ENCODE assay signal across 35 mouse cellular contexts in the genomic region with DNA sequence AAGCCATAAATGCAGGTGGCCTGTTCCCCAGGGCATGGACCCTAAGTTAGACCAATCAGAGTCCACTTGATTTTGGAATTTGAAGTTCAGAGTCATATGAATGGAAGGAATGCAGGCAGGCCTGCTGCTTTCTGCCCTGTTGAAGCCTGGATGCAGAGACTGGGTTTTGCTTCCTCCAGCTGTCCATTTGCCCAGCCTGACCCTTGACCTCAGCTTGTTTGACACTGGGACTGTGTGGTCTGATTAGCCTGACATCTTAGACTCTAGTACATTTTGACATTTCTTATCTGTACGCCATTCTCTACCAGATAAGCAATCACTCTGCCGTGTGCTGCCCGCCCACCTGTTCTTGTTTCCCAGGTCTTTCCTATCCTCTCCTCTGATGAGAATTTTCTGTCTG. TPM values are rescaled to one million over a fixed set of nuclear protein-coding genes. Genes with fewer than 3 reads are reported as not detected.
"Had no signal": no experiment of that assay in that cellular context is flagged by ENCODE, and none has a peak within 500 bp of the region (broad histone marks: within the 10 kb centered on the region; RNA-seq: fewer than 3 reads in every experiment).

No protein-coding gene starts in this region.

- H3K4me3 ChIP-seq: left cerebral cortex, adult 2 months; limb, embryonic 10.5 days; limb, embryonic 12.5 days; limb, embryonic 13.5 days; limb, embryonic 15.5 days; liver, embryonic 13.5 days; liver, embryonic 15.5 days; lung, embryonic 15.5 days; megakaryocyte, embryonic 14.5 days; midbrain, embryonic 10.5 days; midbrain, embryonic 12.5 days; midbrain, embryonic 13.5 days; midbrain, embryonic 15.5 days; myocyte had no signal

- H3K4me1 ChIP-seq: limb, embryonic 10.5 days; limb, embryonic 12.5 days; limb, embryonic 13.5 days; limb, embryonic 15.5 days; liver, embryonic 13.5 days; liver, embryonic 15.5 days; lung, embryonic 15.5 days; megakaryocyte, embryonic 14.5 days; midbrain, embryonic 12.5 days; midbrain, embryonic 13.5 days; midbrain, embryonic 15.5 days had no signal

- DNase-seq: left cerebral cortex, postnatal 4 days; liver; liver, embryonic 13.5 days; liver, postnatal 0 days; lung, adult 18-20 months; lung, adult 2 months; lung, embryonic 14.5 days; lung, postnatal 10 days; lung, postnatal 14 days; lung, postnatal 36 days; lung, postnatal 4 days; midbrain, embryonic 14.5 days had no signal

- H3K36me3 ChIP-seq: limb, embryonic 10.5 days; limb, embryonic 12.5 days; limb, embryonic 13.5 days; limb, embryonic 15.5 days; liver, embryonic 13.5 days; liver, embryonic 15.5 days; lung, embryonic 15.5 days; midbrain, embryonic 10.5 days; midbrain, embryonic 12.5 days; midbrain, embryonic 13.5 days; midbrain, embryonic 15.5 days had no signal

- H3K9me3 ChIP-seq: limb, embryonic 10.5 days; limb, embryonic 12.5 days; limb, embryonic 13.5 days; limb, embryonic 15.5 days; liver, embryonic 13.5 days; liver, embryonic 15.5 days; lung, embryonic 15.5 days; midbrain, embryonic 10.5 days; midbrain, embryonic 15.5 days had no signal

- H3K9ac ChIP-seq: limb, embryonic 12.5 days; limb, embryonic 13.5 days; limb, embryonic 15.5 days; liver, embryonic 13.5 days; liver, embryonic 14.5 days; liver, embryonic 15.5 days; liver, postnatal 0 days; lung, embryonic 14.5 days; lung, embryonic 15.5 days; midbrain, embryonic 12.5 days; midbrain, embryonic 13.5 days; midbrain, embryonic 15.5 days had no signal

- H3K27ac ChIP-seq: left cerebral cortex, adult 2 months; limb, embryonic 10.5 days; limb, embryonic 12.5 days; limb, embryonic 13.5 days; limb, embryonic 15.5 days; liver, embryonic 13.5 days; liver, embryonic 14.5 days; liver, embryonic 15.5 days; lung, embryonic 15.5 days; macrophage; midbrain, embryonic 10.5 days; midbrain, embryonic 12.5 days; midbrain, embryonic 13.5 days; midbrain, embryonic 15.5 days had no signal

- H3K27me3 ChIP-seq: limb, embryonic 12.5 days; limb, embryonic 13.5 days; limb, embryonic 15.5 days; liver, embryonic 13.5 days; liver, embryonic 15.5 days; lung, embryonic 15.5 days; midbrain, embryonic 13.5 days; midbrain, embryonic 15.5 days had no signal

- H3K4me2 ChIP-seq: limb, embryonic 12.5 days; limb, embryonic 13.5 days; limb, embryonic 15.5 days; liver, embryonic 11.5 days; liver, embryonic 13.5 days; liver, embryonic 15.5 days; lung, embryonic 14.5 days; lung, embryonic 15.5 days; midbrain, embryonic 11.5 days; midbrain, embryonic 12.5 days; midbrain, embryonic 13.5 days; midbrain, embryonic 15.5 days had no signal

- ATAC-seq: liver, postnatal 0 days; lung, postnatal 0 days; midbrain, embryonic 13.5 days; midbrain, embryonic 15.5 days; midbrain, embryonic 16.5 days had no signal

RNA-seq across cellular contexts. Expression of a gene that starts 28.4 kb away (rescaled TPM):
- total RNA-seq: megakaryocyte, adult 5-6 weeks; megakaryocyte-erythroid progenitor cell, adult 5-6 weeks; monocyte, adult 5-6 weeks had no signal
- polyA plus RNA-seq: liver, embryonic 13.5 days; liver, embryonic 16.5 days; liver, postnatal 0 days; macrophage had no signal
